Mouse (Mus musculus) heart, adult 2 months (tissue): ENCODE measurements at regions not wholly inside any gene's neighbourhood (a gene's known extent, or its start where the extent isn't known, plus 50 kb on each side); places are given as distances from the start of the nearest gene placed in this dataset.

Source experiments
- DNase-seq, 2 experiments: peaks; one replicate each; pipeline ENCODE4 v3.0.0; 2021
- H3K27ac ChIP-seq: fragments of 200-600 bp; 2 replicates; pipeline ENCODE4 v1.8.1; 2022
- H3K27me3 ChIP-seq: fragments of 200-500 bp; 2 replicates; pipeline ENCODE4 v1.6.1; 2012; ENCODE audit warnings: mild to moderate bottlenecking, low read length, inconsistent platforms, mixed read lengths; ENCODE audit not compliant: control insufficient read depth, insufficient read depth
- H3K36me3 ChIP-seq: fragments of 200-500 bp; 2 replicates; pipeline ENCODE4 v1.6.1; 2012; ENCODE audit warnings: low read length, inconsistent platforms; ENCODE audit not compliant: control insufficient read depth, insufficient read depth
- H3K4me1 ChIP-seq: fragments of 200-500 bp; 2 replicates; pipeline ENCODE4 v1.6.1; 2011; ENCODE audit warnings: low read length; ENCODE audit not compliant: control insufficient read depth, insufficient read depth
- H3K4me3 ChIP-seq: fragments of 200-600 bp; 2 replicates; pipeline ENCODE4 v1.8.1; 2022
- H3K79me2 ChIP-seq: fragments of 200-500 bp; replicated peaks from 2 replicates; pipeline ENCODE4 v1.6.1; 2012; ENCODE audit warnings: mild to moderate bottlenecking, inconsistent platforms, low read length, moderate library complexity, mixed read lengths; ENCODE audit not compliant: control insufficient read depth, insufficient read depth
- H3K9ac ChIP-seq: fragments of 200-500 bp; 2 replicates; pipeline ENCODE4 v1.6.1; 2012; ENCODE audit warnings: low read depth, mild to moderate bottlenecking, control low read depth, inconsistent platforms, low read length, mixed read lengths
- CTCF ChIP-seq: fragments of 200-600 bp; IDR thresholded peaks from 2 replicates; pipeline ENCODE4 v1.8.1; 2022; ENCODE audit warnings: antibody characterized with exemption, mild to moderate bottlenecking, moderate library complexity
- EP300 ChIP-seq: fragments of 200-500 bp; IDR thresholded peaks from 2 replicates; pipeline ENCODE4 v1.6.1; 2011; ENCODE audit warnings: low read depth, low read length, control low read depth; ENCODE audit not compliant: insufficient read depth
- POLR2A ChIP-seq: fragments of 200-500 bp; IDR thresholded peaks from 2 replicates; pipeline ENCODE4 v1.6.1; 2011; ENCODE audit warnings: mild to moderate bottlenecking, low read depth, low read length, control low read depth; ENCODE audit not compliant: insufficient read depth
- WGBS: fragments of 180-500 bp; shearing (Covaris S2); methylation state at CpG from one replicate; pipeline ENCODE4 v1.1.7; 2018; 5-methylcytosine and 5-hydroxymethylcytosine counted together
- intact Hi-C: fragments of 180-260 bp; cut with DNase I; formaldehyde crosslinking; loops from one replicate; pipeline ENCODE4 v1.15.1; 2025

- intact Hi-C loops: no loop called here
- Histone ChIP-seq H3K27ac (no peak overlapping the region), H3K27me3 (no peaks in the 10 kb centered on the region), H3K9ac (no peak overlapping the region), H3K79me2 (no peaks in the 10 kb centered on the region), H3K4me3 (no peak overlapping the region), H3K4me1 (no peaks in the 10 kb centered on the region), H3K36me3 (no peaks in the 10 kb centered on the region)
- 94% methylated on average over 10 of the region's 10 CpGs for WGBS
- TF ChIP-seq CTCF: no peak
- DNase-seq: no peak
Measured at GRCm38 (mm10) chr17:50421476-50421875, 87.7 kb upstream of the Plcl2 start.

GRCm38 (mm10) chr17:50425110-50425509, 84.1 kb upstream of the Plcl2 start:
- TF ChIP-seq EP300 (no peak), CTCF (no peak), POLR2A (no peak)
- H3K79me2 ChIP-seq: no peaks in the 10 kb centered on the region
- no peak overlapping the region for H3K9ac ChIP-seq
- no peaks in the 10 kb centered on the region for H3K4me1 ChIP-seq
- H3K27me3 ChIP-seq: no peaks in the 10 kb centered on the region
- WGBS: 48% methylated on average over 3 of the region's 3 CpGs
- DNase-seq: no peak
- H3K36me3 ChIP-seq: no peaks in the 10 kb centered on the region
- H3K4me3 ChIP-seq: no peak overlapping the region
- H3K27ac ChIP-seq: no peak overlapping the region
- intact Hi-C loops: no loop called here

DNA sequence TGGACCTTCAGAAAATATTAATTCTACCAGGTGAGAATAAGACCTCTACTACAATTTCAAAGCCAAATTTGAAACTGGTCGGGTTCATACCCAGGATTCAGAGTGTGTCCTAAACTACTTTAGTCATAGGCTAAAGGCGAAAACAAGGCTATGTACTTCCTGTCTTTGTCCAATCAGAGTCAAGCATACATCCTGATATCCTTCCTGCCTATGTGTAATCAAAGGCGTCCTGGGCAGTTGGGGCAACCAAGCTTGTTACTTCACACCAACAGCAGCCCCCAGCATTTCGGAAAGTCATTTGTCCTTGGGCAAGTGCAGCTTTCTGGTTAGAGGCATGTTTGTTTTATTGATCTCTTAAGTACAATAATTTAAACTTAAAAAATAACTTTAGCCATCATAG, 83.7 kb upstream of the Plcl2 start:
- intact Hi-C loops: no loop called here
- Histone ChIP-seq H3K27me3 (no peaks in the 10 kb centered on the region), H3K36me3 (no peaks in the 10 kb centered on the region), H3K4me1 (no peaks in the 10 kb centered on the region), H3K4me3 (no peak overlapping the region), H3K9ac (no peak overlapping the region), H3K79me2 (no peaks in the 10 kb centered on the region), H3K27ac (no peak overlapping the region)
- no peak for DNase-seq
- TF ChIP-seq POLR2A (no peak), CTCF (no peak), EP300 (no peak)
- 61% methylated on average over 4 of the region's 4 CpGs for WGBS

DNA sequence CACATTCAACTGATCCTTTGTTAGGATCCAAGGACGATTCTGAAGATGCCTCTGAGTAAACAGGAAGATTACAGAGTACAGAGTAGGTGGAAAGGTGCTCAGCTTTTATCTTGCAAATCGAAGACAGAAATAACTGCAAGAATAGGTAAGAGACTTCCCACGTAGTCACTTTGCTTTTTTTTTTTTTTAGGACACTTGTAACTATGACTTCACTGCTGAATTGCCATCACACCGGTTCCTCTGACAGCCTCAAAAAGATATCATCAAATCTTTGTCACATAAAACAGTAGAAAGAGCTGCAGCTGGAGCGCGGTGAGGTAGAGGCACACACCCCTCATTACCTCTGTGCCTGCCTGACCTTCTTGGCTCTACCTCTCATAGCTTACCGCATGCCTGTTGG, 83.1 kb upstream of the Plcl2 start:
- Histone ChIP-seq H3K79me2 (no peaks in the 10 kb centered on the region), H3K27ac (no peak overlapping the region), H3K9ac (no peak overlapping the region), H3K27me3 (no peaks in the 10 kb centered on the region), H3K4me3 (no peak overlapping the region), H3K36me3 (no peaks in the 10 kb centered on the region), H3K4me1 (no peaks in the 10 kb centered on the region)
- no peak for DNase-seq
- TF ChIP-seq CTCF: no peak
- no peak for TF ChIP-seq EP300
- no peak for TF ChIP-seq POLR2A
- intact Hi-C loops: no loop called here
- WGBS: 81% methylated on average over 7 of the region's 7 CpGs

GRCm38 (mm10) chr17:50427331-50428003, 81.7 kb upstream of the Plcl2 start:
- intact Hi-C loops: no loop called here
- TF ChIP-seq POLR2A: no peak
- TF ChIP-seq CTCF: no peak
- TF ChIP-seq EP300: no peak
- no peak overlapping the region for H3K9ac ChIP-seq
- no peak overlapping the region for H3K4me3 ChIP-seq
- H3K27me3 ChIP-seq: no peaks in the 10 kb centered on the region
- no peaks in the 10 kb centered on the region for H3K79me2 ChIP-seq
- no peak for DNase-seq
- no peaks in the 10 kb centered on the region for H3K36me3 ChIP-seq
- H3K4me1 ChIP-seq: no peaks in the 10 kb centered on the region
- 54% methylated on average over 10 of the region's 10 CpGs for WGBS
- H3K27ac ChIP-seq: no peak overlapping the region

GRCm38 (mm10) chr17:50428004-50428560, 81.1 kb upstream of the Plcl2 start:
- intact Hi-C loops: no loop called here

More at GRCm38 (mm10) chr17:50428004-50428560, 81.1 kb upstream of the Plcl2 start:
- DNase-seq: no peak
- TF ChIP-seq EP300 (no peak), CTCF (no peak), POLR2A (no peak)
- Histone ChIP-seq H3K4me1 (no peaks in the 10 kb centered on the region), H3K36me3 (no peaks in the 10 kb centered on the region), H3K27me3 (no peaks in the 10 kb centered on the region), H3K79me2 (no peaks in the 10 kb centered on the region), H3K9ac (no peak overlapping the region), H3K4me3 (no peak overlapping the region), H3K27ac (no peak overlapping the region)
- WGBS: 67% methylated on average over 5 of the region's 5 CpGs
